Mouse (Mus musculus) cortical plate, adult 2 months (tissue): ENCODE data around the gene Snx29. TPM values are rescaled to one million over a fixed set of nuclear protein-coding genes. Genes with fewer than 3 reads are reported as not detected.

Experiments
- H3K27ac ChIP-seq: fragments of 200-500 bp; 2 replicates; pipeline ENCODE4 v1.5.1; 2012; ENCODE audit warnings: low read length, control low read depth, inconsistent platforms; ENCODE audit not compliant: insufficient read depth
- H3K4me1 ChIP-seq: fragments of 200-500 bp; 2 replicates; pipeline ENCODE4 v1.6.1; 2011; ENCODE audit warnings: low read length; ENCODE audit not compliant: control insufficient read depth, insufficient read depth
- H3K4me3 ChIP-seq: fragments of 200-500 bp; 2 replicates; pipeline ENCODE4 v1.5.1; 2011; ENCODE audit warnings: mild to moderate bottlenecking, low read length, control low read depth; ENCODE audit not compliant: insufficient read depth
- CTCF ChIP-seq: fragments of 200-500 bp; IDR thresholded peaks from 2 replicates; pipeline ENCODE4 v1.5.1; 2011; ENCODE audit warnings: mild to moderate bottlenecking, control low read depth, low read length; ENCODE audit not compliant: insufficient read depth; ENCODE audit errors: extremely low read depth
- POLR2A ChIP-seq: fragments of 200-500 bp; IDR thresholded peaks from 2 replicates; pipeline ENCODE4 v1.6.1; 2011; ENCODE audit warnings: mild to moderate bottlenecking, low read length, control low read depth; ENCODE audit not compliant: insufficient read depth; ENCODE audit errors: extremely low read depth
- polyA plus RNA-seq: library from polyadenylated mRNA; depleted of rRNA; stranded (reverse); fragments of >200 nt; gene quantifications from 2 replicates; pipeline ENCODE4 v1.2.3, GENCODE M21; 2012

Gene Snx29
- polyA plus RNA-seq, 1 experiment = 7.2 TPM

GRCm38 (mm10) chr16:11305531-11305930, 17.2 kb upstream of the Snx29 start:
- no peaks in the 10 kb centered on the region for H3K4me1 ChIP-seq
- TF ChIP-seq CTCF (no peak), POLR2A (no peak)
- no peak overlapping the region for H3K4me3 ChIP-seq
- H3K27ac ChIP-seq = no peak overlapping the region

- TF ChIP-seq CTCF = no peak
- no peak for TF ChIP-seq POLR2A
- peaks cover 1% of the 10 kb centered on the region; the same call in 1 of the 2 replicates for H3K4me1 ChIP-seq
- H3K27ac ChIP-seq = peak within 1 kb of the TSS; percentile 26; the same call in 1 of the 2 replicates
- H3K4me3 ChIP-seq = no peak within 1 kb of the TSS
Observed at GRCm38 (mm10) chr16:11313512-11313911, 9.2 kb upstream of the Snx29 start, which contains the start of gene Tnfrsf17. Tnfrsf17 (plus strand) TSS chr16:11313812.

GRCm38 (mm10) chr16:11315786-11316320, 6.9 kb upstream of the Snx29 start:
- no peak overlapping the region for H3K27ac ChIP-seq
- TF ChIP-seq POLR2A (no peak), CTCF (no peak)
- peaks cover 1% of the 10 kb centered on the region; the same call in 1 of the 2 replicates for H3K4me1 ChIP-seq
- no peak overlapping the region for H3K4me3 ChIP-seq

GRCm38 (mm10) chr16:11316748-11317147, 6.0 kb upstream of the Snx29 start:
- Histone ChIP-seq H3K27ac (no peak overlapping the region), H3K4me1 (peaks cover 1% of the 10 kb centered on the region; the same call in 1 of the 2 replicates), H3K4me3 (no peak overlapping the region)
- TF ChIP-seq CTCF = 0 out of 2 replicates have a peak, but pooled peaks have one; percentile 13
- no peak for TF ChIP-seq POLR2A

- Histone ChIP-seq H3K27ac (no peak overlapping the region), H3K4me1 (peaks cover 1% of the 10 kb centered on the region; the same call in 1 of the 2 replicates)
- no peak for TF ChIP-seq CTCF
- TF ChIP-seq POLR2A = no peak
Observed at GRCm38 (mm10) chr16:11317324-11317723, 5.4 kb upstream of the Snx29 start.

GRCm38 (mm10) chr16:11323324-11324051, 780 bp downstream of the Snx29 start:
- Histone ChIP-seq H3K4me1 (no peaks in the 10 kb centered on the region; the same call in 1 of the 2 replicates), H3K4me3 (peak overlapping the region; percentile 58), H3K27ac (peak overlapping the region; percentile 44; the same call in 1 of the 2 replicates)
- TF ChIP-seq POLR2A (no peak), CTCF (no peak)

More at GRCm38 (mm10) chr16:11317324-11317723, 5.4 kb upstream of the Snx29 start:
- H3K4me3 ChIP-seq = no peak overlapping the region

GRCm38 (mm10) chr16:11330081-11330800, 7.5 kb downstream of the Snx29 start:
- no peak for TF ChIP-seq CTCF
- no peak for TF ChIP-seq POLR2A
- no peak overlapping the region for H3K27ac ChIP-seq
- no peak overlapping the region for H3K4me3 ChIP-seq
- H3K4me1 ChIP-seq = no peaks in the 10 kb centered on the region

GRCm38 (mm10) chr16:11331030-11331429, 8.3 kb downstream of the Snx29 start:
- no peak overlapping the region for H3K27ac ChIP-seq
- H3K4me1 ChIP-seq = no peaks in the 10 kb centered on the region
- H3K4me3 ChIP-seq = no peak overlapping the region
- TF ChIP-seq CTCF (no peak), POLR2A (no peak)

- TF ChIP-seq POLR2A (no peak), CTCF (no peak)
- Histone ChIP-seq H3K4me1 (no peaks in the 10 kb centered on the region), H3K27ac (peak overlapping the region; percentile 33; the same call in 1 of the 2 replicates), H3K4me3 (no peak overlapping the region)
Observed at GRCm38 (mm10) chr16:11343292-11343815, 20.6 kb downstream of the Snx29 start.
